Mouse (Mus musculus): ENCODE measurements around the gene Wdr72.

Wdr72 gene

GRCm38 (mm10) chr9:74248084-74248483 is 137.9 kb downstream of the Wdr72 start:
- no peak for DNase-seq

- DNase-seq, result no peak
Measured at GRCm38 (mm10) chr9:74249486-74249885, 139.3 kb downstream of the Wdr72 start.

- DNase-seq, result no peak
Measured at GRCm38 (mm10) chr9:74250522-74250921, 140.4 kb downstream of the Wdr72 start.

- DNase-seq, result no peak
Measured at GRCm38 (mm10) chr9:74258389-74258788, 148.2 kb downstream of the Wdr72 start.

GRCm38 (mm10) chr9:74277752-74278385 is 167.7 kb downstream of the Wdr72 start:
- DNase-seq, result no peak

- DNase-seq, result no peak
Measured at GRCm38 (mm10) chr9:74282072-74282471, 171.9 kb downstream of the Wdr72 start.

- DNase-seq, result no peak
Measured at GRCm38 (mm10) chr9:74286210-74286609, 176.1 kb downstream of the Wdr72 start.

GRCm38 (mm10) chr9:74294479-74294878 is 184.3 kb downstream of the Wdr72 start:
- no peak for DNase-seq

- DNase-seq, result no peak
Measured at GRCm38 (mm10) chr9:74318771-74319170, 208.6 kb downstream of the Wdr72 start.

GRCm38 (mm10) chr9:74324089-74324924 is 214.2 kb downstream of the Wdr72 start:
- no peak for DNase-seq

GRCm38 (mm10) chr9:74324925-74325295 is 214.8 kb downstream of the Wdr72 start:
- DNase-seq, result no peak

GRCm38 (mm10) chr9:74325981-74326380 is 215.8 kb downstream of the Wdr72 start:
- DNase-seq, result no peak

GRCm38 (mm10) chr9:74328821-74329220 is 218.7 kb downstream of the Wdr72 start:
- DNase-seq, result no peak

- no peak for DNase-seq
Measured at GRCm38 (mm10) chr9:74330706-74331495, 220.7 kb downstream of the Wdr72 start.

- DNase-seq, result no peak
Measured at GRCm38 (mm10) chr9:74332321-74332720, 222.2 kb downstream of the Wdr72 start.
